Mouse (Mus musculus) midbrain, embryonic 11.5 days (tissue): ENCODE measurements around the gene Asnsd1. TPM values are rescaled to one million over a fixed set of nuclear protein-coding genes. Genes with fewer than 3 reads are reported as not detected.

Experiments
- ATAC-seq: fragments of 200-750 bp; cut with Nextera tagmentation; 2 replicates; pipeline ENCODE4 v1.8.0; 2017; ENCODE audit warnings: moderate TSS enrichment, moderate library complexity; ENCODE audit not compliant: low FRiP score
- DNase-seq: peaks from one replicate; pipeline ENCODE4 v3.0.0; 2015; ENCODE audit warnings: low spot score; ENCODE audit errors: missing footprints
- H3K27ac ChIP-seq: fragments of 300-500 bp; sonication (generic); 2 replicates; pipeline ENCODE4 v1.5.1; 2014; ENCODE audit warnings: low read depth, low read length
- H3K27me3 ChIP-seq: fragments of 300-500 bp; sonication (generic); 2 replicates; pipeline ENCODE4 v1.6.1; 2014; ENCODE audit warnings: mild to moderate bottlenecking, low read length, moderate library complexity, mixed read lengths; ENCODE audit not compliant: control insufficient read depth, insufficient read depth
- H3K36me3 ChIP-seq: fragments of 300-500 bp; sonication (generic); 2 replicates; pipeline ENCODE4 v1.6.1; 2014; ENCODE audit warnings: mild to moderate bottlenecking, low read length, moderate library complexity, mixed read lengths; ENCODE audit not compliant: control insufficient read depth, insufficient read depth
- H3K4me1 ChIP-seq: fragments of 300-500 bp; sonication (generic); 2 replicates; pipeline ENCODE4 v1.6.1; 2014; ENCODE audit warnings: low read length; ENCODE audit not compliant: control insufficient read depth, insufficient read depth
- H3K4me2 ChIP-seq: fragments of 300-500 bp; sonication (generic); 2 replicates; pipeline ENCODE4 v1.6.1; 2014; ENCODE audit warnings: mild to moderate bottlenecking, moderate library complexity
- H3K4me3 ChIP-seq: fragments of 300-500 bp; sonication (generic); 2 replicates; pipeline ENCODE4 v1.5.1; 2014; ENCODE audit warnings: low read depth, low read length
- H3K9ac ChIP-seq: fragments of 300-500 bp; sonication (generic); 2 replicates; pipeline ENCODE4 v1.6.1; 2014; ENCODE audit warnings: low read length
- H3K9me3 ChIP-seq: fragments of 300-500 bp; sonication (generic); 2 replicates; pipeline ENCODE4 v1.6.1; 2016; ENCODE audit warnings: low read length; ENCODE audit not compliant: control insufficient read depth
- WGBS: fragments of 180-500 bp; shearing (Covaris S2); extraction: QIAGEN DNeasy Blood & Tissue Kit; methylation state at CpG from one replicate; pipeline ENCODE4 v1.1.7; 2014; 5-methylcytosine and 5-hydroxymethylcytosine counted together
- polyA plus RNA-seq: library from polyadenylated mRNA; unstranded; fragments of >200 nt; fragmentation: Nextera tagmentation; extraction: Ambion mirVana; gene quantifications from 2 replicates; pipeline ENCODE4 v1.2.1, GENCODE M21; 2014

Asnsd1 gene
- polyA plus RNA-seq, 1 experiment from 2014 or later = 107 TPM

DNA sequence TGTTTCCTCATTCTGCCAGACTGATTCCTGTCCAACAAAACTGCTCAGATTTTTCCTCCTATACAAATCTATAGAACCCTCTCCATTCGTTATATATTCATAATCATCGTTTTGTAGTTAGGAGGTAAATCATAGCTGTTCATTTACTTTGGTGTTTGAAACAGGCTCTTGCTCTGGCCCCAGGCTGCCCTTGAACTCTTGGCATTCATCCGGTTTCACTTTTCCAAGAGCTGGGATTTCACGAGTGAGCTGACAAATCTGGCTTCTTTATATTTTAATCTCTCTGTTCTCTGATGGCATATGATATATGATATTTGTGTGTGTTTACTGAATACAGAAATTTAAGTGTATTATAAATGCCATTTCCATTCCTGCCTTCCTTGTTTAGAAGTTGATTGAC lies 52.0 kb downstream of the Asnsd1 start:
- H3K9ac ChIP-seq = no peak overlapping the region
- H3K27me3 ChIP-seq = no peaks in the 10 kb centered on the region
- H3K9me3 ChIP-seq = no peaks in the 10 kb centered on the region
- DNase-seq = no peak
- no peak for ATAC-seq
- no peak overlapping the region for H3K4me2 ChIP-seq
- H3K36me3 ChIP-seq = no peaks in the 10 kb centered on the region
- no peak overlapping the region for H3K4me3 ChIP-seq
- 94% methylated on average over 4 of the region's 4 CpGs for WGBS
- H3K27ac ChIP-seq = no peak overlapping the region
- peaks cover 6% of the 10 kb centered on the region; the same call in 1 of the 2 replicates for H3K4me1 ChIP-seq

DNA sequence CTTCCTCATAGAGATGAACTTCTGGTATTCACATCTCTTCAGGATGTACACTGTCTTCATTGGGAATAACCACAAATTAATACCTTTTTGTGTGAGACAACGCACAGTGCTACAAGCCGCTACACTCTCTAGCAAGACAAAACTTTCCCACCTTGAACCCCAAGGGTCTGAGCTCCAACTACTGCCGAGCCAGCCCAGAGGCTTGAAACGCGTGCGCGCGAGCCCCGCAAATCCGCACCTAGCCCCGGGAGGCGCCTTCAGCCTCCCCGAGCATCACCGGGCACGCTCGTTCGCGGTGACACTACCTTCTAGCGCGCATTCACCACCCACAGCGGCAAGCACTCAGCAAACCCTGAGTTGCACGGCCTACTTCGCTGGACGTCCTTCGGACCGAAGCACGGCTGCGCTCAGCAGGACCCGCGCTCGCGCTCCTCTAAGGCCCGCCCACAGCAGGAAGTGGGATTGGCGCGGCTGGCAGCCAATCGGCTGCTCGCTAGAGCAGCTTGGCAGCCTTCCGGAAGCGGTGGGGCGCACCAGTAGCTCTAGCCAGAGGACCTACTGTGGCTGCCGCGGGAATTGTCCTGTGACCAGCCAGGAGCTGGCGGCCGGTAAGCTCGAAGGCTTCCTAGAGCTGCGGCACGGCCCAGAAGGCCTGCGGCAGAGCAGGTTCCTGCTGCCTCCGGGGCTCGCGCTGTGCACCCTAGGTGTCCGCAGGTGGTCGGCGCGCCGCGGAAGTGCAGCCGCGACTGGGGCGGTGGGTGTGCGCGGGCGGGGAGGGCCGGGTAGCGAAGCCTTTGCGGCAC lies 55.8 kb downstream of the Asnsd1 start, which contains the start of the genes Pms1, Ormdl1 and Gm28778:
Pms1 (minus strand) TSS at position 438 of the 803 bp plus-strand sequence.
Ormdl1 (plus strand) TSS at position 515 of the 803 bp plus-strand sequence.
Gm28778 (plus strand) TSS at position 531 of the 803 bp plus-strand sequence.
- DNase-seq = peak; percentile 99
- H3K9ac ChIP-seq = peak within 1 kb of the TSS; percentile 89
- WGBS = under 1% methylated on average over 66 of the region's 66 CpGs
- no peaks in the 10 kb centered on the region for H3K36me3 ChIP-seq
- no peaks in the 10 kb centered on the region for H3K27me3 ChIP-seq
- peak within 1 kb of the TSS; percentile 67 for H3K4me2 ChIP-seq
- no peaks in the 10 kb centered on the region for H3K9me3 ChIP-seq
- peaks cover 6% of the 10 kb centered on the region; the same call in 1 of the 2 replicates for H3K4me1 ChIP-seq
- peak within 1 kb of the TSS; percentile 74 for H3K4me3 ChIP-seq
- peak; percentile 100 for ATAC-seq
- H3K27ac ChIP-seq = peak within 1 kb of the TSS; percentile 67

Other genes starting within 250 kb of the Asnsd1 start
- 0.30 TPM in 1 of 2 replicates, not detected in the other for gene 1700019A02Rik, start 165.1 kb downstream of the Asnsd1 start, polyA plus RNA-seq
- 22.5 and 25.6 TPM in 2 replicates for gene Pms1, start 55.7 kb downstream of the Asnsd1 start, polyA plus RNA-seq
- gene Ormdl1, start 55.7 kb downstream of the Asnsd1 start, polyA plus RNA-seq = 104 and 111 TPM in 2 replicates
- not detected in 2 replicates for gene Gm28778, start 55.6 kb downstream of the Asnsd1 start, polyA plus RNA-seq
- gene Osgepl1, start 39.1 kb downstream of the Asnsd1 start, polyA plus RNA-seq = 33.6 and 35.7 TPM in 2 replicates
- 5.9 TPM in 1 of 2 replicates, not detected in the other for gene Asdurf, start 133 bp downstream of the Asnsd1 start, polyA plus RNA-seq
- gene Gm28551, start 85 bp downstream of the Asnsd1 start, polyA plus RNA-seq = 0.82 and 2.0 TPM in 2 replicates